Mouse (Mus musculus) kidney, adult 9 months (tissue): ENCODE data around the gene Tex33.

Experiments used
- DNase-seq: peaks from one replicate; pipeline ENCODE4 v3.0.0; 2022

Gene Tex33

DNA sequence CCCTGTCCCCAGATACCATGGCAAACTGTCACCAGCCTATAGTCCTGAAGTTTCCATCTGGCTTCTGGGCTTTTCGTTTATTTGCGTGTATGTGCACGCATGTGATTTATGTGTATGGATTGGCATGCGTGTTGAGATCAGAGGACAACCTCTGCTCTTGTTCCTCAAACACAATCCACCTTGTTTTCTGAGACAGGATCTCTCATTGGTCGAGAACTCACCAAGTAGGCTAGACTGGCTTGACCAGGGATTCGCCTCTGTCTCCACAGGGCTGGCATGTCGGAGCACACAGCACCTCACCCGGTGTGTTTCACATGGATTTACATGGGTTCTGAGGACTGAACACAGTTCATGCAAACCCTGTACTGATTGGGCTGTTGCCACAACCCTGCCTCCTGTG, 18.4 kb upstream of the Tex33 start:
- DNase-seq = no peak

DNA sequence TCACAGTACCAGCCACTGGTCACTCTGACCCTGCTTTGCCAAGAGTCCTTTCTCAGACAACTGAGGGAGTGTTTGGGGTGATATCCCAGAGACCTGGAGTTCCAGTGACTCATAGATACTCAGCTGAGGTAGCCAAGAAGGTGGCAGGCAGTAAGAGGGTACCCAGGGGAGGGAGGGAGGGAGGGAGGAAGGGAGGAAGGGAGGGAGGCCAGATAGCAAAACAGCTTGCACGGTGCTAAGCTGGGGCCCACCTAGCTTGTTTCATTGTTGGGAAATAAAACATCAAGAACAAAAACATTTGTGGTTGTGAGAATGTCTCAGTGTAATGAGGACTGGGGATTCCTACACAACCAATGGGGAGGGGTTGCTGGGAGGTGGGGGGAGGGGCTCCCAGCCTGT, 18.0 kb upstream of the Tex33 start:
- no peak for DNase-seq

DNA sequence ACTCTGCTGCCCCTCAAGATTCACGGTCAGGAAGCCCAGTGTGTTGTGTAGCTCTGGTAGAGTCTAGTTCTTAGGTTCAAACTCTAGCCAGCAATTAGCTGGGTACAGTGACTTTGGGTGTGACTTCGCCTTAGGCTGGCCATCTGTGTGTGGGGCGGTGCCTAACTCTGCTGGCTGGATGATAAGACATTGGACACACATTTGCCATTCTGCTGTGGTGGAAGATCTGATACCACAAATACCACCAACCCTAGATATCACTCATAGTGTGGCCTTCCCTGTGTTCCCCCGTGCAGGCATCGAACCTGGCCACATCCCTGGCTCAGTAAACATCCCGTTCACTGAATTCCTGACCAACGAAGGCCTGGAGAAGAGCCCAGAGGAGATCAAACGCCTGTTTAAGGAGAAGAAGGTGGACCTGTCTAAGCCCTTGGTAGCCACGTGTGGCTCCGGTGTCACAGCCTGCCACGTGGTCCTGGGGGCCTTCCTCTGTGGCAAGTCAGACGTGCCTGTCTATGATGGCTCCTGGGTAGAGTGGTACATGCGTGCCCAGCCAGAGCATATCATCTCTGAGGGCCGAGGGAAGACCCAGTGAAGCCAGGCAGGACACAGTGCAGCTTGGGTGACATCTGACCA, 17.5 kb upstream of the Tex33 start:
- DNase-seq = no peak

DNA sequence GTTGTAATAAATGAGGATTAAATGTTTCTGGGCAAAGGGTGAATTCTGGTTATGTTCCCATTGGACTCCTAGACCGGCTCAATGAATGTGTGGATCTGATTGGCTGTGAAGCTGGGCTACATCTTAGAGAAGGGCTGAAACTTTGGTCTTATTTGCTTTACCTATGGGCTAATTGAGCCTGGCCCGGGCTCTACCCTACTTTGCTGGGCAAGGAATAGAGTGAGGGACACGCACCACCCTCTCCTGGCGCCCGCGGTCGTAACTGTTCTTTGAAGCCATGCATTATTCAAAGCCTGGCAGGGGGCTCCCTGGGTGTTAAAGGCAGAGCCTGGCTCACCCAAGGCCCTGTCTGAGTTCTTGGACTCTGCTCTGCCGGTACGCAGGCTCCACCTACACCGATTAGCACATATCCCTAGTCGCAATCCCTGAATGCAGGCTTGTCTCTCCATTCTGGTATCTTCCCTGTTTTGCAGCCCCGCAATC, 13.9 kb upstream of the Tex33 start:
- DNase-seq = peak; percentile 83

DNA sequence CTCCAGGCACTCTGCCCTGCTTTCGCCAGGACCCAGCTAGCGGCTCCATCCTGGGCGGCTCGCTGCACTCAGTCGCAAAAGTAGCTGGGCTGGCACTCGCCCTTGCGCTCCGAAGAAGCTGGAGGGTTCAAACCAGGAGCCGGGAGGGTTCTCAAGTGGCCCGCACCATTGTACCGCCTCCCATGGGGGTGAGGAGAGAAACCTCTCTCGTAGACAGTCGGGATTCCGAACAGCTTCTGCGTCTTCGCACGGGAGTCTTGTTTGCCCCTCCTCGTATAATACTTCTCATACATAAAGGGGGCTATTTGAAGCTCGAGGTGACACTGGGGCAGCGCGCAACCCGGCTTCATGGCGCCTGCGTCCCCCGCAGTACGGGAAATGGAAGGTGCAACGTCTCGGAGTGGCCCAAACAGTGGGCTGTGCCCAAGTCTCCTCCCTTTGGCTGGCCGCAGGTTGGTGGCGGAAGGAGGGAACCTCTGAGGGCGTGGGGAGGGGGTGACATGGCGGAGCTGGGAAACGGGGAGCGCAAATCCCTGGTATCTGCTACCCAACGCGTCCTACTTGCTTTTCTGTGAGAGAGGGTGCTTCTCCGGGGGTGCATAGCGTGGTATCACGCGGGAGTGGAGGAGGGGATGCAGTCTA, 10.7 kb upstream of the Tex33 start, which contains the start of gene Mpst:
Mpst (plus strand) TSS at position 124 of the 642 bp plus-strand sequence.
- peak; percentile 95 for DNase-seq

DNA sequence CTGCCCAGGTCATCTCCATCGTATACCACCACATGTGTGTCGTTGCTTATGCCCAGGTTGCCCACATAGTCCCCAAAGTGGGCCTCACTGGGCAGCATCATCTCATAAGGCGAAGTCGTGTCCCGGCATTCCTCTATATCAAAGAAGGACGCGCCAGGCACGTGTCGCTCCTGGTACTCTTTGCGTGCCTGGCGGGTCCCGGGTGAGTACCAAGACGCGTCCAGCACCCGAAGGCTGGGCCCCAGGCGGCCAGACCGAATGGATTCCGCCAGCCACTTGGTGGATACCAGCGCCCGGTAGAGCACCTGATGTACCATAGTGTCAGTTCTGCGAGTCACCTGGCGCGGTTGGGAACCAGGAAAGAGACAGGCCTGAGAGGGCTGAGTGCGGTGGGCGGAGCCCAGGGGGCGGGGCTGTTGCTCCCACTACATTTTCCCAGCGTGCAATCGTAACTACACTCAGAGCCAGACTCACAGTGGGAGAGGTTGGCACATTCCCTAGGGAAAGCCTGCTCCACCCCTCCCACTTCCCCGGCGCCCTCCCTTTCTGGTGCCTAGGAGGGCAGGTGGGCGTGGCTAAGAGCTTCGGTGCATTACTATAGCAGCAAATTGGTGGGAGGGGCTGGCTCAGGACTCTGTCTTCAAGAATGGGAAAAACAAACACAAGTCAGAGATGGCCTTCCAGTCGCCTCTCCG, 10.0 kb upstream of the Tex33 start, which contains the start of gene Tst:
Tst (minus strand) TSS at position 391 of the 695 bp plus-strand sequence.
- DNase-seq = peak; percentile 99

DNA sequence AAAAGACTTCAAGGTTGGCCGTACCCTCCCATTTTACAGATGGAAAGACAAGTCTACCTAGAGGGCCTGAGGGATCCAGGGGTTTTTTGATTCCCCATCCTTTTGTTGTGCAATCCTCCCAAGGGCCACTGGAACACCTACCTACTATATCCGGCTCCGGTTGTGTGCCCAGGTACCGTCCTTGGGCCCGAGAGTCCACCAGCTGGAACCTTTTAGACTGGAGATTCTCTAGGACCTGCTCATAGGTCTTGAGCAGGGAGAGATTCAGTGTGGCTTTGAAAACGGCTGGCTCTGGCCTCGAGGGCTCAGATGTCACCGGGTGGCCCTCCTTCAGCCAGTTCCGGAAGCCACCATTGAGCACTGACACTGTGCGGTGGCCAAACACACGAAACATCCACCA, 9.4 kb upstream of the Tex33 start:
- no peak for DNase-seq

DNA sequence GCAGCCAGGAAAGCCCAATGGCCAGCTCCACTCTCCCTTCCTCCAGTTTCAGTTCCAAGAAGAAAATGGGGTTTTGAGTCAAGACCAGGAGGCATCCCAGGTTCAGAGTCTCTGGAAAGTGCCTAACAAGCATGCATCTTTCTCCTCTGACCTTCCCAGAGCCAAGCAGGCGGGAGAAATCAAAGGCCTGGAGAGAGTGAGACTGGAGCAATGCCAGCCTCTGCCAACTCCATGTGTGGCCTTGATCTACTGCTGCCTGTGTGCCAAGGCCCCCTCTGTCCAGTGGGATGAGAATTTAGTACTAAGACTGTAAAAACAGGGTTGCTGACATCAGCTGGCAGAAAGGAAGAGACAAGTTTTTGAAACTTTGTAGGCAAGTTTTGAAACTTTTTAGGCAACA, 8.2 kb upstream of the Tex33 start:
- DNase-seq = peak; percentile 90

DNA sequence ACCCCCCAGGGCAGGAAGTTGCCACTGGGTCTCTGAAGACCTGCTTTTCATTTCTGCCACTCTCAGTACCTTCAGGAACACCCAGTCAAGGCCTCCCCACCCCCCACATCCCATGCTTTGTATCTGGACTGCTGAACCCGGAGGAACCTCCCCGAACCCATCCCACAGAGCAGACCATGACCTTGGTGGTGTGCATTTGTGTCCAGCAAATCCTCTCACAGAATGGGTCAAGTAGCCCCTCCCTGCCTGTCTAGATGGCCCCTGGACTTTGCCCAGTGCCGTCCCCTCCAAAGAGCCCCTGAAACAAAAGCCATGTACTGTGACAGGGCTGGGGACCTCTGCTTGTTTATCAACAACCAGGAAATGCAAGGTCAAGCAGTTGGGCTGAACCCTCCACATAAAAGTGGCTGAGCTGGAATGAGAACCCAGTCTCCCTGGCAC, 7.6 kb upstream of the Tex33 start:
- peak; percentile 93 for DNase-seq

DNA sequence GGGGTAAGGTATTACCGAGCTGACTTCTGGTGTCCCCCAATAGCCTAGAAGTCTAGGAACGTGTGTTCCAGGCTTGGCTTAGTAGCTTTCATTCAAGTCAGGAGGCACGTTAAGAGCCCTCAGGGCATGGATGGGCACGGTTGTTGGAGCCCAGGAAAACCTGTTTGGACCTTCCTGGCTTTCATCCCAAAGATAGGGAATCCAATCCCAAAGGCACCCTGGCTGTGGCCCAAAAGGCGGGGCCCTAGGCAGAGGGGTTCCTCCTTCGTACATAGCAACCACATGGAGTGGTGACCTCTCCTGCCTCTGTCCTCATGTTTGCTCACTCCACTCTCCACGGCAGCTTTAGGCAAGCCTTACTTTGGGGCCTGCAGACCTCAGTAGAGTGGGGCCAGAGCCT, 6.7 kb upstream of the Tex33 start:
- peak; percentile 67 for DNase-seq

DNA sequence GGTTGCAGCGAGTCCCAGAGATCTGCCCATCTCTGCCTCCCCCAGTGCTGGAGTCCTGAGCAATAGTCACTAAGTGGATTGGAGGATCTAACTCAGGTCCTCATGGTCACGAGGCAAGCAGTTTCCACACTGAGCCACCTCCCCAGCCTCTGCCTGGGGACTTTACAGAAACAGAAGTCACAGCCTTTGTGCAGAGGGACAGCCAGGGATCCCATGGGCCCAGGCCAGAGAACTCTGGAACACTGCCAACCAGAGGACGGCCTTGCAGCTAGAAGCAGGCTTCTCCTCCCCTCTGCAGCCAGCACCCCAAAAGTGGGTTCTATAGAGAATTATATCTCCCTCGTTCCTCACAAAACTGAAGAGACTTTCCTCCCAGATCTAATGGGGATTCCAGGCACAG, 6.2 kb upstream of the Tex33 start:
- peak; percentile 80 for DNase-seq

DNA sequence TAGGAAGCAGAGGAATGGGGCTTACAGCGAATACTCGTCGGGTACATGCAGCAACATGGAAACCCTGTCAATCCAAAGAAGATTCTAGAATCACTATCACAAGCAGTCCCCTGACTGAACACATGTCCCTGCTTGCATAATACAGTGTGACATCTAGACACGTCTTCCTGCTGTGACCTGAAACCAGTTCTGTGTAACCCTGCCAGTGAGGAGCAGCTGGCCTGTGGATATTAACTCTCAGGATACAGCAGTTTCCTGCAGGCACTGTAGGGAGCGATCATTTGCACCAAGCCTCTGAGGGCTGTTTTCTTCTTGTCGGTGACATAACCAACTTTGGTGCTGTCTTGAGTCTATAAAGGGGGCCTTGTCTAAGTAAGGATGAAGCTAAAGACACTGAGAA, 5.6 kb upstream of the Tex33 start:
- DNase-seq = no peak

DNA sequence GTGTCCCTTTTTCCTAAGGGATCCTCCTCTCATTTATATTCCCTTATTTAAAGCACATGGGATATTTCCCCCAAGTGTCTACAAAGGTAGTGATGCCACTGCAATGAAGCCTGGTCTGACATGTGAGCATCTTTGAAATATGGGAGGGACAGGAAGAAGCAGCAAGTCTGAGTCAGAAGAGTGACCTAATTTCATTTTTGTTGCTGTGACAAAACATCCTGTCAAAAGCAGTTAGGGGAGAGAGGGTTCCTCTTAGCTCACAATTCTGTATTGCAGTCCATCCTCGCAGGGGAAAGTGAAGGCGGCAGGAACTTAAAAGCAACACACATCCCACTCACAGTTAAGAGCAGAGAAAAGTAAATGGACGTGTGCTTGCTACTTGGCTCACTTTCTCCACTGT, 4.9 kb downstream of the Tex33 start:
- DNase-seq = no peak

DNA sequence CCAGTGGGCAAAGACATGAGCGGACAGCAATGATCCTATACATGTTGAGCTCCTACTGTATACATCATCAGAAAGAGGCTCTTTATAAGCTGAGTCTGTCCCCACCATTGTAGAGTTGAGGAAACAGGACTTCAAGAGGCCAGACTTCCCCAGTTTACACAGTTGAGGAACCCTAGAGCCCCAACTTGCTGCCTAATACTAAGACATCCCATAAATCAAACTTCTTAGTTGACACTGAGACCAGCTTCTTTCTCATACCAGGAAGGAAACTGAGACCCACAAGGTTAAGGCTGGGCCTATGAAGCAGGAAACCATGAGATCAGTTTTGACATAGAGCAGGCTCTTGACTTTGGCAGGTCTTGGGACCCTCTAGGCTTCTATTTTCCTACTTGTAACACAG, 10.1 kb downstream of the Tex33 start:
- DNase-seq = no peak

DNA sequence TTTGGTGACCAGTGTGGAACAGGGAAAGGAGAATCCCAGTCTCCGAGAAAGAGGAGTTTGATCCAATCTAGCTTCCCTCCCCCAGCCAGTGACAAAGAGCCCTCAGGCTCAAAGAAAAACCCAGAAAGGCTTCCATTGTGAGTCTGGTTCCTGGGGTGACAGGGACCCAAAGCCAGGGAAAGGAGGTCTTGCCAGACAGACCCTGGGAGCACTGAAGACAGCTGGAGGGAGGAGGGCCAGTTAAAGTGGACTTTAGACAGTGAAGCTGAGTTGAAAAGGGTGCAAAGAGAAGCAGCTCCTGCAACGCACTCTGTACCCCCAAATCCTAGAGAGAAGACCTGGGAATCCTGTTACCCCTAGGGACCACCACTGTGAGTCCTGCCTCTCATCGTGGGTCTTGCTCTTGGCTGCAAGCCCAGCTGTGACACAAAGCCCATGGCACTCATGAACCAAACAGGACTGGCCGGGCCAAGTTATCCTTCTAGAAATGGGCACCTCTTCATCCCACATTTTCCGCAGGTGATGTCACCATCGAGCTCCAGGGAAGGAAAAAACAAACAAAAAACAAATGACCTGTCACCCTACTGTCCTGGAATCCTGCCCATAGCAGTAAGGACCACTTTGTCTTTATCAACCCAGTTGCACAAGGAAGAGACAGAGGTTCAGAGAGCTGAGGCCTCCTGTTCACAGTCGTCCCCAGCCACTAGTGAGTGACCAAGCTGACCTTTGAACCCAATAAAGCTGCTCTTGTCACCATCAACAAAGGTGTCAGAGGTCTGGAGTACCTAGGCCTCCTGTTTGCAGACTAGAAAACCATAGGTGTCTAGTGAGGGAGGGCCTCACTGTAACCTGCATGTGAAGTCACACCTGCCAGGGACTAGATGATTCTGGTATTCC, 11.2 kb downstream of the Tex33 start:
- peak; percentile 28 for DNase-seq

DNA sequence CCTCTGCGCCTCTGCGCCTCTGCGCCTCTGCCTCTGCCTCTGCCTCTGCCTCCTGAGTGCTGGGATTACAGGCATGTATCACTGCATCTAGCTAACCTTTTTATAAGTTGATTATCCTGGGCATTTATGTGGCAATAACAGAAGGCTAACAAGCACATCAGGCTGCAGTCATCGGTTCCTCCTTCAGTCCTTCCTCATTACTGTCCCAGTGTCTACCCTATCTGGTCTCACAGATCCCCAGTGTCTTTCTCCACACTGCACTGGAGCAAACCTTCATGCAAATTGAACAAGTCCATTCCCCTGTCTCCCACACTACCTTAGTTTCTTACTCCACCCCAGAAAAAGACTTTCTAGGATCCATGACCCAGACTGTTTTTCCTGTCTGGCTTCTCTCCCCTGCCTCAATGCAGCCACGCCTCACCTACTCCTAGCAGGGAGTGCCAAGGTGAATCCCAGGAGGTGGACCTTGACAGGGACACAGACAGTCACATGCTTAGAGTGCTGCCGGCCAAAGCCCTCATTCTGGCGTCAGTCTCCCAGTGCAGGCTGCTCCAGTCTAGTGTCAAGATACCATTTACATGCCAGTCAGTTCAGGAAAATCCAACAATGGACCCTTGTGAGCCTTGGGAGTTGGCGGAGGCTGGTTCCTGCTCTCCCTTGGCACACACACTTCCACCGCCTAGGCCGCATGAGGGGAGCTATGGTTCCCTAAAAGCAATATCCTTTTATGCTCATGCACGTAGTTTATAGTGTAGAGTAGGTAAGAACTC, 12.1 kb downstream of the Tex33 start:
- DNase-seq = peak; percentile 86

DNA sequence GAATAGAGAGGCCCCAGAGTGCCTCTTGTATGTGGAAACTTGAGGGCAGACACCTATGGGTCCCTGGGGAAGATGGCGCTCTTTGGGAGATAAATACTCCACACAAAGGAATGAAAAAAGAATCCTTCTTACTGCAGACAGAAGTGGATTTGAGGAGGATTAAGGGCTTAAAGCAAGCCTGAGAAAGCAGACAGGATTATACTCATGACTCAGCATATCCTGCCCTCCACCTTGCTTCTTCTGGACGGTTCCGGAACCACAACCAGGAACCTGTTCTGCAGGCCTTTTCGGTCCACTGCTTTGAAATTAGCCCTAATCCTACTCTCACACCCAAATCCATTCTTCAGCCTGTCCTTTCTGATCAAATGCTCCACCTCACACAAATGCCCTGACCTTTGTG, 13.6 kb downstream of the Tex33 start:
- peak; percentile 29 for DNase-seq

DNA sequence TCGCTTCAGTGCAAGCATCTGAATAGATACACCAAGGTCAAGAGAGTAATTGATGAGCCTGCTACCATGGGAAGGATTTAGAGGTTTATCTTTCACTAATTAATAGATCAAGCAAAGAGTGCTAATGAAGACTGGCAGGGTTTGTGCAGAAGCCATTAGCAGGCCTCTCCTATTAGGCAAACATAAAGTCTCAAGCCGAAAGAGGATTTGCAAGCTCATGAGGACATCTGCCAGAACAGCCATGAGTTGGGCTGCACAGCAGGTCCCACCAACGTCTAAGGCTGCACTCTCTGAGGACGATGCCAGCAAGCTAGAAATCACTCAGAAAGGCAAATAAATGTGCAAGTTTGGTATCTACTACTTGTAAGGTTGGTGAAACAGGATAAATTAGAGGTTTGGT, 15.0 kb downstream of the Tex33 start:
- DNase-seq = no peak

DNA sequence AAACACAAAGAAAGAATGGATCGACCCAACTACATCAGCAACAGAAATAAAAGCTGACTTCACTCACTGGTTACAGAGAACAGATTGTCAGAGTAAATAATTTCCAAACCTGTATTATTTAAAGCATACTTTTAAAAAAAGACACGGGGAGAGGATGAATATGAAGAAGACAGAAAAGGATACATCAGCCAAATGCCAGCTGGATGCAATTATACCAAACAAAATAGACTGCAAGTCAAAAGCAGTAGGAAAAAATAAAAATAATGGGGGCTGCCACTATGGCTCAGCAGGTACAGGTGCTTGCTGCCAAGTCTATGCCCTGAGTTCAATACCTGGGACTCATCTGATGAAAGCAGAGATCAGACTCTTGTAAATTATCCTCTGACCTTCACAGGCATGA, 15.5 kb downstream of the Tex33 start:
- DNase-seq = no peak

DNA sequence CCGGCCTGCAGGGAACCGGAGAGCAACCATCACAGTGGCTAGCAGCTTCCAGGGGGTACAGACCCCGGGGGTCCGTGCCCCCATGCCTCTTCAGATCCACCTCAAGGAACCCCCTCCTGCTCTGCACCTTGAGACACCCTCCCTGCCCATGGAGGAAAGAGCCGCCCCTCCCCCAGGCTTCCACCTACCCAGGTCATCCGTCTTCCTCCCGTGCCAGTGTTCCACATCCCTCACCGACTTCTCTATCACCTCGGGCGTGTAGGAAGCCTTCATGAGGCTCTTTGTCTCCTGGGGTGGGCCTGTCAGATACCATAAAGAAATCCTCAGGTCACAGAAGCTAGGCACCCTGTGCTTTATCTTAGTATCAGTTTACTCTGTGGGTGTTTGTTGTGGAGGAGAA, 17.2 kb downstream of the Tex33 start:
- no peak for DNase-seq

DNA sequence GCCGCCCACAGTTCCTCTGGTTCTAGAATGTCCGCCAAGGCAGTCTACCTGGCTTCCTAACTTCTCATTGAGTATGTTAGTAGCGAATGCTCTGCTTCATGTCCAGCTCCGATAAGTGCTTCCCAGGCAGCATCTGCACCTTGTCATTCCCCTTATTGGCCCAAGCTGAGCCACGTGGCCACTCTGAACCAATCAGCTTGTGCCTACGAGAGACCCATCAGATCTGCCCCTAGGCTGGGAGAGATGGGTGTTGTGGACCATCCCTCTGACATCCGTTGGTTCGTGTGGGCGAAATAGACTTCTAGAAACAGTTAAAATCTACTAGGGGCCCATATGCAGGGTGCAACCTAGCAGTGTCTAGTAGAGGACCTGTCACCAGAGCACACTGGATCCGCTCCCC, 17.9 kb downstream of the Tex33 start:
- no peak for DNase-seq

DNA sequence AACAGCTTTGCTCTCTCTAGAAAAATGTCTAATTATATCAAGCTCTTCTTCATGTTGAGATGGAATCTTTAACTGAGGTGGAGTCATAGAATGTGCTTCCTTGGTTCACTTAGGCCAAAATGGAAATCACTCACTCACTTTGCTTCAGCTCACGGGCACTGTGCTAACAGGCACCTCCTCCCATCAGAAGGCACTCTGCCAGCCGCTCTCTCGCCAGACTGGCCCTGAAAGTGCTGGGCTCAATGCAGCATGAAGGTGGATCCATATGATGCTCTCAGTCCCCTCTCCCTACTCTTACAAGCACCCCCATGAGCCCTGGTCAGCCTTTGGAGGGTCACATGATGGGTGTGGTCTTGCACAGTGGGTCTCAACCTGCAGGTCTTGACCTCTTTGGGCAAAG, 21.5 kb downstream of the Tex33 start:
- DNase-seq = no peak
